Mouse (Mus musculus): ENCODE data around the gene Pla2g12b.
"Not testable (repeated sequence)": the region's sequence is repeated elsewhere in the genome, so short reads cannot be mapped to it uniquely, and the experiment has no call there.

Pla2g12b gene

GRCm38 (mm10) chr10:59402899-59403792, at the start of gene Pla2g12b:
TSS of gene Pla2g12b (plus strand) at chr10:59403660.
- DNase-seq, result no peak

- no peak for DNase-seq
These were observed 49.3 kb upstream of the Pla2g12b start for GRCm38 (mm10) chr10:59354120-59354519.

GRCm38 (mm10) chr10:59355020-59355419, 48.4 kb upstream of the Pla2g12b start:
- no peak for DNase-seq

GRCm38 (mm10) chr10:59358744-59359143, 44.7 kb upstream of the Pla2g12b start:
- no peak for DNase-seq

GRCm38 (mm10) chr10:59363208-59363607, 40.3 kb upstream of the Pla2g12b start:
- DNase-seq, result no peak

GRCm38 (mm10) chr10:59364551-59364950, 38.9 kb upstream of the Pla2g12b start:
- DNase-seq, result no peak

- no peak for DNase-seq
These were observed 37.5 kb upstream of the Pla2g12b start for GRCm38 (mm10) chr10:59365804-59366589.

- no peak for DNase-seq
These were observed 36.7 kb upstream of the Pla2g12b start for GRCm38 (mm10) chr10:59366746-59367145.

- DNase-seq, result no peak
These were observed 36.3 kb upstream of the Pla2g12b start for GRCm38 (mm10) chr10:59367206-59367605.

- DNase-seq, result no peak
These were observed 34.7 kb upstream of the Pla2g12b start for GRCm38 (mm10) chr10:59368729-59369128.

- no peak for DNase-seq
These were observed 34.0 kb upstream of the Pla2g12b start for GRCm38 (mm10) chr10:59369426-59369825.

GRCm38 (mm10) chr10:59377906-59378305, 25.6 kb upstream of the Pla2g12b start:
- no peak for DNase-seq

- DNase-seq, result no peak
These were observed 24.7 kb upstream of the Pla2g12b start for GRCm38 (mm10) chr10:59378728-59379127.

- DNase-seq, result no peak
These were observed 23.5 kb upstream of the Pla2g12b start for GRCm38 (mm10) chr10:59379927-59380326.

- DNase-seq, result no peak
These were observed 23.0 kb upstream of the Pla2g12b start for GRCm38 (mm10) chr10:59380411-59380821.

- not testable (repeated sequence) for DNase-seq
These were observed 21.9 kb upstream of the Pla2g12b start for GRCm38 (mm10) chr10:59381563-59381962.

- peak; percentile 19 for DNase-seq
These were observed 16.5 kb upstream of the Pla2g12b start for GRCm38 (mm10) chr10:59386951-59387350.

GRCm38 (mm10) chr10:59389652-59390051, 13.8 kb upstream of the Pla2g12b start:
- DNase-seq, result no peak

GRCm38 (mm10) chr10:59391907-59392306, 11.6 kb upstream of the Pla2g12b start:
- no peak for DNase-seq

- DNase-seq, result not testable (repeated sequence)
These were observed 8.0 kb upstream of the Pla2g12b start, which contains the start of gene Gm10273 for GRCm38 (mm10) chr10:59395461-59395860. TSS of gene Gm10273 (plus strand) at chr10:59395632.

- DNase-seq, result no peak
These were observed 311 bp downstream of the Pla2g12b start for GRCm38 (mm10) chr10:59403793-59404149.

- DNase-seq, result no peak
These were observed 5.0 kb downstream of the Pla2g12b start for GRCm38 (mm10) chr10:59408499-59408898.

- DNase-seq, result no peak
These were observed 6.8 kb downstream of the Pla2g12b start for GRCm38 (mm10) chr10:59410264-59410663.

GRCm38 (mm10) chr10:59413711-59414110, 10.3 kb downstream of the Pla2g12b start:
- no peak for DNase-seq

All from right cerebral cortex, postnatal 14 days (tissue).